Mouse (Mus musculus): ENCODE data around the gene Mxd4.

Mxd4 gene

GRCm38 (mm10) chr5:34167857-34168256 lies 19.7 kb downstream of the Mxd4 start:
- no peak for DNase-seq

GRCm38 (mm10) chr5:34165793-34166192 lies 21.7 kb downstream of the Mxd4 start:
- DNase-seq = no peak

GRCm38 (mm10) chr5:34148476-34148875 lies 39.0 kb downstream of the Mxd4 start:
- DNase-seq = no peak

- DNase-seq = no peak
These were observed 40.0 kb downstream of the Mxd4 start for GRCm38 (mm10) chr5:34147554-34147953.

DNA sequence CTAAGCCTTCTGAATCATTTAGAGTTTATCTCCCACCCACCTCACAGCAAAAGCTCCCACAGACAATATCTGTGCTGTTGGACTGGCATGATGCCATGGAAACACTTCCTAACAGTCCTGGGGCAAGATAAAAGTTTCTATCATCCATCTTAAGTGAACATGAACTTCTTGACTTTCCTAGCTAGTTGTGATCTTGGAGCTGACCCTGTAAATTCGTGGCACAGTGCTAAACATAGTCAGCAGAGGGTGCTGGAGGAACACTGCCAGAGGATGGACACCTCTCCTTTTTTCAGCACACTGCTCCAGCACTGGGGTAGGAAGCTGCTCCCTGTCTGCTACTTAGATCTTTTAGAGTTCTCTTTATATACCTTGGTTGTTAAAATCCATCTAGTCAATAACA lies 47.8 kb downstream of the Mxd4 start:
- DNase-seq = peak; percentile 67

DNA sequence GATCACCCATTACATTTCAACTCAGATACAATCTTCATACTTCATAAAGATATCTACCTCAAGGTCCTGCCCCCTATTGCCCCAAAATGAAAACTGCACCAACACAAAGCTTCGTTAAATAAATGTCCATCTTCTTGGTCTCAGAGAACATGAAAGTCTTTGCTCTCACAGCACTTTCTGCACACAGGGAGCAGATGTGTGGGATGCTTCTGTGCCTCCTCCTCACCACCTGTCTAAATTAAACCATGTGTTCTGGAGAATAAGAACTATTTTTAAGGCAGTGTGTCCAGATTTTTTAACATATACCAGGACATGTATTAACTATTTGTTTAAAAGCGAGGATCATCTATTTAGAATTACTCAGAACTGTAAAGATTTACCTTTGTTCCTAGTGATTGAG lies 54.8 kb downstream of the Mxd4 start:
- DNase-seq = no peak

DNA sequence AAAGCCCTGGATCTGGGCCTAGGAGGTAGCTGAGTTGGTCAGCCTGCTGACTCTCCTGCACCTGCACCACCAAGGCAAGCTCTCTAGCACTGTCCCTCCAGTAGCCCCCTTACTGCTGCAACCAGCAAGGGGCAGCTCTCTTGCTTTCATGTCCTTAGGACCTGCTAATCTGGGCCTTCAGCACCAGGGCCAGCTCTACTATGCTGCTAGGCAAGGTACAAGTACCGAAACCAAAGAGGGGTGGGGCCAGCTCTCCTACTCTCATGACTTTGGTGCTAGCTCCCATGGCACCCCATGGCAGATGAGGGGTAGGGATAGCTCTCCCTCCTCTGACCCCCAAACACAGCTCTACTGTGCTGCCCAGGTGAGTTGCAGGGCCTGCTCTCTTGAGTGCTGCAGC lies 63.4 kb downstream of the Mxd4 start:
- DNase-seq = no peak

Data from lung, postnatal 10 days (tissue).